Mouse (Mus musculus) neural tube, embryonic 14.5 days (tissue): ENCODE data around the gene Gamt. TPM values are rescaled to one million over a fixed set of nuclear protein-coding genes. Genes with fewer than 3 reads are reported as not detected.
"Not testable (repeated sequence)": the region's sequence is repeated elsewhere in the genome, so short reads cannot be mapped to it uniquely, and the experiment has no call there.

Experiments
- ATAC-seq: fragments of 200-750 bp; cut with Nextera tagmentation; 2 replicates; pipeline ENCODE4 v1.8.0; 2017; ENCODE audit warnings: low read depth, mild to moderate bottlenecking, moderate TSS enrichment, moderate library complexity
- H3K27ac ChIP-seq: fragments of 300-500 bp; sonication (generic); 2 replicates; pipeline ENCODE4 v1.5.1; 2014; ENCODE audit warnings: low read depth, mild to moderate bottlenecking, control low read depth, low read length, moderate library complexity, mixed read lengths
- H3K27me3 ChIP-seq: fragments of 300-500 bp; sonication (generic); 2 replicates; pipeline ENCODE4 v1.6.1; 2014; ENCODE audit warnings: low read length; ENCODE audit not compliant: control insufficient read depth, insufficient read depth
- H3K36me3 ChIP-seq: fragments of 300-500 bp; sonication (generic); 2 replicates; pipeline ENCODE4 v1.6.1; 2014; ENCODE audit warnings: low read length, mixed read lengths; ENCODE audit not compliant: control insufficient read depth, insufficient read depth
- H3K4me1 ChIP-seq: fragments of 300-500 bp; sonication (generic); 2 replicates; pipeline ENCODE4 v1.6.1; 2014; ENCODE audit warnings: low read length; ENCODE audit not compliant: control insufficient read depth, insufficient read depth
- H3K4me2 ChIP-seq: fragments of 300-500 bp; sonication (generic); 2 replicates; pipeline ENCODE4 v1.6.1; 2014; ENCODE audit warnings: mild to moderate bottlenecking, low read depth, low read length, control low read depth
- H3K4me3 ChIP-seq: fragments of 300-500 bp; sonication (generic); 2 replicates; pipeline ENCODE4 v1.5.1; 2014; ENCODE audit warnings: low read depth, low read length, control low read depth, mixed read lengths
- H3K9ac ChIP-seq: fragments of 300-500 bp; sonication (generic); replicated peaks from 2 replicates; pipeline ENCODE4 v1.6.1; 2014; ENCODE audit warnings: low read depth, mild to moderate bottlenecking, control low read depth, low read length, mixed read lengths
- H3K9me3 ChIP-seq: fragments of 300-500 bp; sonication (generic); 2 replicates; pipeline ENCODE4 v1.6.1; 2016; ENCODE audit warnings: low read length; ENCODE audit not compliant: control insufficient read depth
- WGBS: fragments of 180-500 bp; shearing (Covaris S2); extraction: QIAGEN DNeasy Blood & Tissue Kit; methylation state at CpG from one replicate; pipeline ENCODE4 v1.1.7; 2014; 5-methylcytosine and 5-hydroxymethylcytosine counted together
- microRNA-seq: library from miRNA; unstranded; fragments of <30 nt; microRNA quantifications from one replicate; pipeline ENCODE4, GENCODE M21; 2016
- polyA plus RNA-seq: library from polyadenylated mRNA; unstranded; fragments of >200 nt; fragmentation: Nextera tagmentation; extraction: Ambion mirVana; gene quantifications from 2 replicates; pipeline ENCODE4 v1.2.1, GENCODE M21; 2014

Gene Gamt
- polyA plus RNA-seq, 1 experiment from 2014 or later, result 18.6 TPM

- not testable (repeated sequence) for H3K4me2 ChIP-seq, ATAC-seq, H3K9me3 ChIP-seq, H3K36me3 ChIP-seq, H3K4me3 ChIP-seq, H3K4me1 ChIP-seq, H3K27me3 ChIP-seq, H3K27ac ChIP-seq, H3K9ac ChIP-seq
- 71% methylated on average over 7 of the region's 7 CpGs for WGBS
These were observed 49.2 kb downstream of the Gamt start for GRCm38 (mm10) chr10:80211547-80212103.

- Histone ChIP-seq H3K27me3 (no peaks in the 10 kb centered on the region), H3K9me3 (no peaks in the 10 kb centered on the region), H3K27ac (peak overlapping the region; percentile 72), H3K9ac (no peak overlapping the region), H3K4me1 (peaks cover 9% of the 10 kb centered on the region; the same call in 1 of the 2 replicates), H3K4me3 (no peak overlapping the region), H3K4me2 (peak overlapping the region; percentile 37), H3K36me3 (no peaks in the 10 kb centered on the region)
- WGBS, result 4% methylated on average over 24 of the region's 24 CpGs
- peak; percentile 63; the same call in 1 of the 2 replicates for ATAC-seq
These were observed 51.9 kb downstream of the Gamt start for GRCm38 (mm10) chr10:80208841-80209371.

GRCm38 (mm10) chr10:80208248-80208647, 52.6 kb downstream of the Gamt start:
- H3K4me2 ChIP-seq, result no peak overlapping the region
- H3K9ac ChIP-seq, result no peak overlapping the region

More at GRCm38 (mm10) chr10:80208248-80208647, 52.6 kb downstream of the Gamt start:
- no peaks in the 10 kb centered on the region for H3K36me3 ChIP-seq
- H3K4me3 ChIP-seq, result no peak overlapping the region
- H3K9me3 ChIP-seq, result no peaks in the 10 kb centered on the region
- WGBS, result 66% methylated on average over 4 of the region's 4 CpGs
- H3K27me3 ChIP-seq, result no peaks in the 10 kb centered on the region
- H3K27ac ChIP-seq, result no peak overlapping the region
- no peak for ATAC-seq
- peaks cover 12% of the 10 kb centered on the region; the same call in 1 of the 2 replicates for H3K4me1 ChIP-seq

Small RNAs within 50 kb of the gene (microRNA-seq; reads per million reads assigned to microRNA genes)
- not detected for gene Mir6911

Other genes starting within 250 kb of the Gamt start
- 0.83 and 1.8 TPM in 2 replicates for gene Arhgap45, start 244.4 kb downstream of the Gamt start, polyA plus RNA-seq
- 138 and 145 TPM in 2 replicates for gene Polr2e, start 221.2 kb downstream of the Gamt start, polyA plus RNA-seq
- 512 and 546 TPM in 2 replicates for gene Gpx4, start 213.8 kb downstream of the Gamt start, polyA plus RNA-seq
- gene Sbno2, start 155.4 kb downstream of the Gamt start, polyA plus RNA-seq, result 12.9 and 13.3 TPM in 2 replicates
- gene Stk11, start 145.2 kb downstream of the Gamt start, polyA plus RNA-seq, result 21.3 and 26.0 TPM in 2 replicates
- 472 and 519 TPM in 2 replicates for gene Atp5d, start 122.4 kb downstream of the Gamt start, polyA plus RNA-seq
- gene Cbarp, start 120.2 kb downstream of the Gamt start, polyA plus RNA-seq, result 82.2 and 101 TPM in 2 replicates
- gene Midn, start 112.7 kb downstream of the Gamt start, polyA plus RNA-seq, result 38.8 and 39.8 TPM in 2 replicates
- gene Cirbp, start 95.0 kb downstream of the Gamt start, polyA plus RNA-seq, result 249 and 286 TPM in 2 replicates
- gene 1600002K03Rik, start 88.1 kb downstream of the Gamt start, polyA plus RNA-seq, result 6.4 and 7.8 TPM in 2 replicates
- 24.0 and 25.9 TPM in 2 replicates for gene Efna2, start 81.5 kb downstream of the Gamt start, polyA plus RNA-seq
- gene Mum1, start 34.6 kb downstream of the Gamt start, polyA plus RNA-seq, result 35.0 and 37.4 TPM in 2 replicates
- 309 and 366 TPM in 2 replicates for gene Ndufs7, start 11.9 kb downstream of the Gamt start, polyA plus RNA-seq
- 37.5 and 39.8 TPM in 2 replicates for gene Dazap1, start 474 bp upstream of the Gamt start, polyA plus RNA-seq
- 537 and 599 TPM in 2 replicates for gene Rps15, start 31.4 kb upstream of the Gamt start, polyA plus RNA-seq
- 169 and 231 TPM in 2 replicates for gene Apc2, start 35.0 kb upstream of the Gamt start, polyA plus RNA-seq
- gene 2310011J03Rik, start 59.5 kb upstream of the Gamt start, polyA plus RNA-seq, result 21.3 and 23.8 TPM in 2 replicates
- gene Pcsk4, start 68.5 kb upstream of the Gamt start, polyA plus RNA-seq, result 4.9 and 5.1 TPM in 2 replicates
- 3.9 and 5.4 TPM in 2 replicates for gene Reep6, start 68.9 kb upstream of the Gamt start, polyA plus RNA-seq
- 0.09 and 2.5 TPM in 2 replicates for gene Adamtsl5, start 87.4 kb upstream of the Gamt start, polyA plus RNA-seq
- gene Plk5, start 95.4 kb upstream of the Gamt start, polyA plus RNA-seq, result 2.4 and 3.4 TPM in 2 replicates
- gene Mex3d, start 126.6 kb upstream of the Gamt start, polyA plus RNA-seq, result 11.5 and 12.2 TPM in 2 replicates
- gene Mbd3, start 138.5 kb upstream of the Gamt start, polyA plus RNA-seq, result 162 and 166 TPM in 2 replicates
- 674 and 791 TPM in 2 replicates for gene Uqcr11, start 145.8 kb upstream of the Gamt start, polyA plus RNA-seq
- gene Tcf3, start 172.6 kb upstream of the Gamt start, polyA plus RNA-seq, result 30.4 and 42.1 TPM in 2 replicates
- gene Onecut3, start 233.8 kb upstream of the Gamt start, polyA plus RNA-seq, result 1.4 and 1.5 TPM in 2 replicates